Mouse (Mus musculus) cerebellum, adult (tissue): ENCODE measurements around the gene Slc24a3.

ENCODE experiments used
- ATAC-seq: cut with Nextera tagmentation; 2 replicates; pipeline ENCODE4 v1.9.2; 2017; ENCODE audit warnings: mild to moderate bottlenecking, moderate library complexity, mixed read lengths; ENCODE audit not compliant: insufficient number of reproducible peaks, low FRiP score, low TSS enrichment

The Slc24a3 gene

DNA sequence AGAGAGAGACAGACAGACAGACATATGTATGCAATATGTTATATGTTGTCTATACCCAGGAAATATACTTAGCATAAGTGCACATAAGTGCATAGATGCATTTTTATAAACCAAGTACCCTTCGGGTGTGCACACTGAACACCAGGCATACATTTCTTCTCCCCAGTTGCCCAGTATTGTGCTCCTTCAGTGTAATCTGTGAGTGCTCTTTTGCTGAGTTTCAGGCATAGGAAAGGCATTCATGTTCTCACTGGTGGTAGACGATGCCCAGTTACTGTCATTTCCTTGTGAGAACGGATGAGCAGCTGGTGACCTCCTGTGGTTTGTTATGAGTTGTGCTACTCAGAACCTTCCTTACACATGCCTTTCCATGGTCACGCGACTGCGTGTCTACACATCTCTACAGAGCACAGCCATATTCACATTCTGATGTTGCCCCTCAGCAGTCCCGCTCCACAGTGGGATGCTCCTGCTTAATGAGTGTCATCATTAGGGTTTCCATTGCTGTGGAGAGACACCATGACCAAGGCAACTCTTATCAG lies 29.0 kb downstream of the Slc24a3 start:
- no peak for ATAC-seq

- ATAC-seq = no peak
These were observed 29.5 kb downstream of the Slc24a3 start for GRCm38 (mm10) chr2:145197076-145197475.

DNA sequence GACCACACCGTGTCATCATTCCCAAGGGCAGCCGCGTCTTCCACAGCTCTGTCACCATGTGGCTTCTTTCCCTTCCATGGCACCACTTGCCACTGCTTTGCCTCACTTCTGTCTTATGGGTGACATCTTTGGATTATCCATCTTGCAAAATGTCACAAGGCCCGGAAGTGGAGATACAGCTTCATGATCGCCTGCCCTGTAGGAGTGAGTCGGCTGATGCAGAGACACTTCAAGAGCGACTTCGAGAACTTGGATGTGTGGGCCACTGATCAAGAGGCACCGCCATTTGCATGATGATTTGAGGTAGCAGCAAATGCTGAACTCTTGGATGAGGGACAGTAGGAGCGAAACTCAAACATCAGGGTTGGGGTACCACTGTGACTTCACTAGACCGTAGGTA lies 46.0 kb downstream of the Slc24a3 start:
- ATAC-seq = no peak

DNA sequence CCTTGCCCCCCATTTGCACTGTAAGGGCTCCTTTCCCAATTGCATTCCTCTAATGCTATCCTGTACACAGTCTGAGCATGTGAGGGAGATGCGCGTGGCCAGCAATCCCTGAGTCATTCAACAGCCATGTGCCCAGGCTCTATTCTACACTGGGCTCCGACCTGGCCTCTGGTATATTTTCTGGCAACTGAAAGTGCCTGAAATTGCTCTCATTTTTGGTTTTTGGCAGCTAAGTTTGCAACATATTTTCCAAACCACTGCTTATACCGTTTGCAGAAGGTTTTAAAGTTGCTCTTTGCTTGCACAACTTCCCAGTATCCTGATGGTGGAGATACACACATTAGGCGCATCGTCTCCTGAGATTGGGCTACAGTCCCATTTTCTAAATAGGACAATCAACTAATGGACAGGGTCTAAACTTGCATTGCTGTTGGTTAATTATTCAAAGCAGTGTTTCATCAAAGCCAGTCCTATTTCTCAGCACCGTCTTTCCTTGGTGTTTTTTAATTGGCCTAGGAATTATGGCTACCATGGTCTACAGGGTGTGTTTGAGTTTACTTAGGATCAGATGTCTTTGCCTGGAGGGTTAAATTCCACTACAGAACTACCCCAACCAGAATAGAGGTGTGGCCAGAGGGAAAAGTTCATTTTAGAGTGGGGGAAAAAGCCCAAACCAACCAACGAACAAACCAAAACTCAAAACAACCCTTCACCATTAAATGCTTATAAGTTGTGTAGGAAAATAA lies 46.7 kb downstream of the Slc24a3 start:
- no peak for ATAC-seq

DNA sequence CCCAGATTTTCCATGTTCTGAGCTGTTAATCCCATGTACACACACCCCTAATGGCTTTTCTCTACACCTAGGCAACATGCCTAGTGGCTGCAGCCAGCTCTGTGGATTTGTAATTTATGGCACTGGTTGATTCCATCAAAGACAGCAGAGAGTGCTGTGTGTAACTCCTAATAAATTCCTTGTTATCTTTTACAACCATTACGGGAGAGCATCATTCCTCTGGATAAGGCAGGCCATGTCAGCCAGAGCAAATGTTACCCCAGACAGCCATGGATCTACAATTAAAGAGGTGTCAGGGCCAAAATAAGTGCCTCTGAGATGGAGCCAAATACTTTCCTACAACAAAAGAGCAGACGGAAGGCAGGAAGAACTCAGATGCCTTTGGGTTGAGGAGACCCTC lies 49.0 kb downstream of the Slc24a3 start:
- no peak for ATAC-seq

DNA sequence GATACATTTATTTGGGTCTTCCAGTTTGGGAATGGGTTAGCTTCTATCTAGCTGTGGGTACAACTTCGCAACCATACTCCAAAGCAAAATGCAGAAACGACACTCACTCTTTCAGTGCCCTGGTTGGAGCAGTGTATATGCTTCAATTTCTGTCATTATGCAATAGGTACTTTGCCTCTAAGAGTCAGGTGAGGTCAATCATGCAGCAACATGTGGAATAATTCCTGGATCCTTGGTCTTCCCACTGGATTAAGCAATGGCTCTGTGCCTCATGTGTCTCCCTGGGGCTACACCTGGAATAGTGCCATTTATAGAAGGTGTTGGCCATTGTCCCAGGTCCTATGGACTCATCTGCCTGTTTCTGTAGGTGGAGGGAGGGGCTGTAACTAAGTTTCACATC lies 49.9 kb downstream of the Slc24a3 start:
- ATAC-seq = no peak

- no peak for ATAC-seq
These were observed 51.7 kb downstream of the Slc24a3 start for GRCm38 (mm10) chr2:145219246-145219645.

DNA sequence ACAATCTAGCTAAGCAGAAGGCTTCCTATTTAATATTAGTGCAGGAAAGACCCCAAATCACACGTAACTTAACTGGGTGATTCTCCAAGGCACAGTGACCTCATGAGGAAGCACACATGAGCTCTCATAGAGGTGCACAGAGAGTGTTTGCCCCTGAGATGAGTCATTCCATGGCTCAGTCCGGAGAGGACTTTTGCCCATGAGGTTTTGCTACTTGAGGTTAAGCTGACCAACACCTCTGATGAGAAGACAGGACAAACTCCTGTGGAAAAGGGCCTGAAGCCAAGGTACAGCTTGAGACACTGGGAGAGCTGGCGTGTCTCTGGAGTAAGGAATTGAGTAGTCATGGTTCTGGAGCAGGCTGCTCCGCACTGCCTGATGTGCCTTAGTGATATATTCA lies 56.1 kb downstream of the Slc24a3 start:
- ATAC-seq = no peak

DNA sequence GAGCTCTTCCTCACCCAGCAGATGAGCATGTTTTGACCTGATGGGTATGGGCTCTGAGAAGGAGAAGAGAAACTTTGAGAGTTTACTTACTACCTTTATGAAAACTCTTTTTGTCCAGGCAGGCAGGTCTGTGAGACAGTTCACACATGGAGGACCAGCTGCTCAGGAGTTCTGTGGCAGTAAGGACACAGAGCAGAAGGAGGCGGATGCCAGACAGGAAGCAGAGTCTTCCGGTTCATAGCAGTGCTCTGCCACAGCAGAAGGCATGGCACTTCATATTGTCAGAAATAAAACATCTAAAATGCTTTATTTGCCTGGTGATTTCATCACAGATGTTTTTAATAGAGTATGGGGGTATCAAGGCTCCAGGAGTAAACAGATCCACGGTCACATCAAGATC lies 58.1 kb downstream of the Slc24a3 start:
- ATAC-seq = no peak

DNA sequence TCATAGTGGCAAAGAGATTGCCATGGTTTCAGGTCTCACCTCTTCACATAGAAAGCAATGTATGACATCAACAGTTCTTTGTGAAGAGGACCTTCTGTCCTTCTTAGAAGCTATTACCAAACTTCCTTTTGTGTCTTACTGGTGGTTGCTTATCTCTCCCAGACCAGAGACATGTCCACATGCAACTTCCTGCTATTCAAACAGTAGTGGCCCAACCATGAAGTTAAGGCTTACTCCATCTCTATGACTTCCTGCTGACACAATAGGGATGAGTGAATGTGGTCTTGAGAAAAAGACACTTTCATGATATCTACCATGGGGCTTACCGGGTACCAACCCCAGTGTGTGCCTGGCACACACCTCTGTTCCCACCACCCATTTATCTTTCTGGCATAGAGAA lies 58.5 kb downstream of the Slc24a3 start:
- ATAC-seq = no peak

DNA sequence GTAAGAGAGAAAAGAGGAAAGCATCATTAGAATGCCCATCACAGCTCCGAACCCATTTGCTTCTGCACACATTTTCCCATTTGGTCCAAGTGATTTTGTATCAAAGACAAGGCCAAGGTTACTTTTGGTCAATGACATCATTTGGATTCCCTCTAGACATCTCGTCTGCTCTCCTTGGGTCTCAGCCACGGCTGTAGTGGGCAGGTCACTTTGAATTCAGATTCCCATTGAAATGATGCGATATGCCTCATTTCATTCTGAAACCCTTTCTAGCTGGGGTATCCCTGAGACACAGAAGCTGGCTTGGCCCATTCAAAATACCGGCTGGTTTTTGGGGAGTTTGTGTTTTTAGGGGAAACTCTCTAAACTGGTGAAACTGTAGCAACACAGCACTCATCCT lies 59.8 kb downstream of the Slc24a3 start:
- ATAC-seq = no peak

DNA sequence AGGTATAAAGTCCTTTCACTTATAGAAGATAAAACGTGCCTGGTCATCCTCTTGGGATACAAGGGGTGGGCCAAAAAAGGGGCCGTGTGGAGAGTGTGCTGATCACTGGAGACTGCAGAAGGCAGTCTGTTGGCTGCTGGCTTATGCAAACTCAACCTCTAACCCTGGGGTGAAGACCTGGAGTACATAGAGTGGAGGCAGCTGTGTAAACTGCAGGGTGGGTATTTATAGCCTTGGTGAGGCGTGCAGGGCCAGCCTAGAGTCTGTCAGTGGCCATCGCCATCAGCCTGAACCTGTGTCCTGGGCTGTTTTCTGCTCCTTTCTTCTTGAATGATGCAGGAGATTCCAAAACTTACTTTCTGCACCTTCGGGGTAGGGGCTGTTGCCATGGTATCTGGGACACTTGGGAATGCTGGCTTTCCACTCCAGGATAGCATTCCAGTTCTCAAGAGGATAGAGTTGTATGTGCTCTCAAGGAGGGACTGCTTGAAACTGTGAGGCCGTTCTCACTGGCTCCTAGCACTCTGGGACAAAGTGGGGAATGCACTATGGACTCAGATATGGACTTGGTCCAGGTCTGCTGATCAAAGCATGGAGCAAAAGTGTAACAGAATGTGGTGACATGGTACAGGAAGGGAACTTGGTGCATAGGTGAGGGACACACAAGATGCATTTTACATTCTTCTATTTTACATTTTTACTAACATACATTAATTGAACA lies 65.4 kb downstream of the Slc24a3 start:
- ATAC-seq = no peak

- ATAC-seq = peak; percentile 36; the same call in 1 of the 2 replicates
These were observed 66.2 kb downstream of the Slc24a3 start for GRCm38 (mm10) chr2:145233547-145234398.

GRCm38 (mm10) chr2:145246384-145246783 lies 78.8 kb downstream of the Slc24a3 start:
- no peak for ATAC-seq

DNA sequence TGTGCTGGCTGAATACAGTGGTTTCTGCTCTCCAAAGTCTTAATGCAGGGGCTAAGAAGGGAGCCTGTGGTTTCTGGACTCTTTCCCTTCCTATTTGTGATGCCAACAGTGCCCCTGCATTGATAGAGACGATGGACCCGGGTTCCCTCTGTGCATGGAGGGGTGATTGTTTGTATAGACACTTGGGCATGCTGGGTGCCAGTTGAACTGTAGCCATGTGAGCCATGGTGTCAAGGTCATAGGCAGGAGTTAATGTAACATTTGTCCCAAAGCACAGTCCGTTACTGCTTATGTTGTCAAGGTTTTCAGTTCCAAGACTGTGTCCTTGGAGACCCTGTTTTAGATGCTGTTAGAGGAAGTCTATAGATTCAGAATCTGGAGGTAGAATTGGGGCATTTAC lies 80.6 kb downstream of the Slc24a3 start:
- no peak for ATAC-seq

DNA sequence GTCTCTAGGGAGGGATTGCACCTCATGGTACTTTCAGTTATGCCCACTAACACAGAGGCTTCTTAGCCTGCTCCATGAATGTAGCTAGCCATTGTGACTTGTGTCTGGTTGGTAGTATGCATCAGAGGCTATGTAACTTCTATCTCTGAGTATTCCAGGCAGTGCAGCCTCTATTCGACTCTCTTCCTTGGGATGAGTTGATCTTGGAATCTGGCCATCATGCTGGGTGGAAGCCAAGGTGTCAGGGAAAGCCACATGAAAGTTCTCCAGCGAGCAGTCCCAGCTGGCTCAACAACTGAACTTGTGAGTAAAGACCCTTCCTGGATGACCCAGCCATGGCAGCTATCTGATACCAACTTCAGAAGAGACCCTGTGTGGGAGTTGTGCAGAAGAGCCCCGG lies 89.8 kb downstream of the Slc24a3 start:
- ATAC-seq = no peak

GRCm38 (mm10) chr2:145257855-145258254 lies 90.3 kb downstream of the Slc24a3 start:
- ATAC-seq = no peak

DNA sequence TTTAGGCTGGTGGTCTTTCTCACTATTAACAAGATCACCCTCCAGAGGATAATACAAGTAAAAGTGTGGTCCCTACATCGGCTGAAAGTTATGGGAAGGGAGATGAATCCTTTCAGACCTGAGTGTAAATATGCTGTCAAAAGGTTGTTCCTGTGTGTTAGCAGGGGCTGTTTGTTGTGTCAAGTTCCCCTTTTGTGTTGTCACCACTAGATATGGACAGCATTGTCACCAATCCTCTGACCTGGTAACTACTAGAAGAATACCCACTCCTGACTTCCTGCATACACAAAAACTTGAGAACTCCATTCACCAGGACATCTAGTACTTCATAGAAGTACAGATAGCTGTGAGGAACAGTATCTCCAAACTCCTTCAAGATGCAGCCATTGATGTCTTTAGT lies 93.0 kb downstream of the Slc24a3 start:
- ATAC-seq = no peak

- ATAC-seq = no peak
These were observed 94.6 kb downstream of the Slc24a3 start for GRCm38 (mm10) chr2:145262153-145262552.

- no peak for ATAC-seq
These were observed 99.2 kb downstream of the Slc24a3 start for GRCm38 (mm10) chr2:145266723-145267122.

GRCm38 (mm10) chr2:145268971-145269370 lies 101.4 kb downstream of the Slc24a3 start:
- no peak for ATAC-seq
